Mouse (Mus musculus) brain, embryonic 14.5 days (tissue): ENCODE measurements at regions not wholly inside any gene's neighbourhood (a gene's known extent, or its start where the extent isn't known, plus 50 kb on each side); places are given as distances from the start of the nearest gene placed in this dataset.

Source experiments
- CTCF ChIP-seq: fragments of 200-500 bp; IDR thresholded peaks from 2 replicates; pipeline ENCODE4 v1.5.1; 2012; ENCODE audit warnings: inconsistent platforms, mild to moderate bottlenecking, moderate library complexity, borderline replicate concordance; ENCODE audit not compliant: insufficient read depth, insufficient read length; ENCODE audit errors: extremely low read depth
- POLR2A ChIP-seq: fragments of 200-500 bp; IDR thresholded peaks from 2 replicates; pipeline ENCODE4 v1.6.1; 2012; ENCODE audit warnings: mild to moderate bottlenecking, inconsistent platforms, borderline replicate concordance; ENCODE audit not compliant: poor library complexity, insufficient read depth, insufficient read length, severe bottlenecking; ENCODE audit errors: extremely low read depth

DNA sequence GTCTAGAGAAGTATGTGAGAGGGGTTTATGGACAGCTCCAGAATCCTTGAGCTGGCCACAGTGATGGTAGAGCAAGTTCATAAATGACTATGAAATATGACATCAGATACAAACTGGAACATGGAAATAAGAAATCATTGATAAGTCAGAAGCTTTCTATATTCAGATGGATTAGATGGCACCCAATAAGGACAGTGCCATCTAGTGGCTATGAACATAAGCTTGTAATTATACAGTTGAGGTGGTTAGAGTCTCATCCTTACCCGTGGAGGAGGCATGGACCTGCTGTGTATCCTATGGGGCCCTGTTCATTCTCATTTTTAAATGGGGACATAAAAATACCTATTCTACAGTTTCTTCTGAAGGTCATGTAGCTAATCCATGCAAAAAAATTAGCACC lies 92.9 kb upstream of the Eci2 start:
- peak; percentile 32; the same call in 1 of the 2 replicates for TF ChIP-seq CTCF
- TF ChIP-seq POLR2A = no peak
